Mouse (Mus musculus) stomach, embryonic 14.5 days (tissue): ENCODE data around the gene Prf1. TPM values are rescaled to one million over a fixed set of nuclear protein-coding genes. Genes with fewer than 3 reads are reported as not detected.

Experiments
- ATAC-seq: fragments of 200-750 bp; cut with Nextera tagmentation; 2 replicates; pipeline ENCODE4 v1.8.0; 2017; ENCODE audit warnings: low read depth, moderate TSS enrichment; ENCODE audit not compliant: insufficient number of reproducible peaks, insufficient read depth, low FRiP score
- H3K27ac ChIP-seq: fragments of 300-500 bp; sonication (generic); 2 replicates; pipeline ENCODE4 v1.5.1; 2014; ENCODE audit warnings: mild to moderate bottlenecking, low read length, moderate library complexity, mixed read lengths
- H3K27me3 ChIP-seq: fragments of 300-500 bp; sonication (generic); 2 replicates; pipeline ENCODE4 v1.6.1; 2014; ENCODE audit warnings: low read length, control low read depth, mixed read lengths; ENCODE audit not compliant: control insufficient read depth, insufficient read depth
- H3K36me3 ChIP-seq: fragments of 300-500 bp; sonication (generic); 2 replicates; pipeline ENCODE4 v1.6.1; 2014; ENCODE audit warnings: mild to moderate bottlenecking, control low read depth, low read length, moderate library complexity, mixed read lengths; ENCODE audit not compliant: control insufficient read depth, insufficient read depth
- H3K4me1 ChIP-seq: fragments of 300-500 bp; sonication (generic); 2 replicates; pipeline ENCODE4 v1.6.1; 2014; ENCODE audit warnings: low read length, control low read depth, mixed read lengths; ENCODE audit not compliant: control insufficient read depth, insufficient read depth
- H3K4me2 ChIP-seq: fragments of 300-500 bp; sonication (generic); replicated peaks from 2 replicates; pipeline ENCODE4 v1.6.1; 2014; ENCODE audit warnings: low read depth, low read length, control low read depth
- H3K4me3 ChIP-seq: fragments of 300-500 bp; sonication (generic); 2 replicates; pipeline ENCODE4 v1.5.1; 2014; ENCODE audit warnings: low read depth, low read length, control low read depth
- H3K9ac ChIP-seq: fragments of 300-500 bp; sonication (generic); replicated peaks from 2 replicates; pipeline ENCODE4 v1.6.1; 2014; ENCODE audit warnings: low read depth, mild to moderate bottlenecking, control low read depth, low read length, moderate library complexity, mixed read lengths
- H3K9me3 ChIP-seq: fragments of 300-500 bp; sonication (generic); 2 replicates; pipeline ENCODE4 v1.6.1; 2016; ENCODE audit warnings: low read depth, low read length, control low read depth; ENCODE audit not compliant: control insufficient read depth
- WGBS: fragments of 180-500 bp; shearing (Covaris S2); extraction: QIAGEN DNeasy Blood & Tissue Kit; methylation state at CpG from one replicate; pipeline ENCODE4 v1.1.7; 2014; 5-methylcytosine and 5-hydroxymethylcytosine counted together
- polyA plus RNA-seq: library from polyadenylated mRNA; unstranded; fragments of >200 nt; fragmentation: Nextera tagmentation; extraction: Ambion mirVana; gene quantifications from 2 replicates; pipeline ENCODE4 v1.2.1, GENCODE M21; 2014

Gene Prf1
- polyA plus RNA-seq, 1 experiment from 2014 or later = not detected

DNA sequence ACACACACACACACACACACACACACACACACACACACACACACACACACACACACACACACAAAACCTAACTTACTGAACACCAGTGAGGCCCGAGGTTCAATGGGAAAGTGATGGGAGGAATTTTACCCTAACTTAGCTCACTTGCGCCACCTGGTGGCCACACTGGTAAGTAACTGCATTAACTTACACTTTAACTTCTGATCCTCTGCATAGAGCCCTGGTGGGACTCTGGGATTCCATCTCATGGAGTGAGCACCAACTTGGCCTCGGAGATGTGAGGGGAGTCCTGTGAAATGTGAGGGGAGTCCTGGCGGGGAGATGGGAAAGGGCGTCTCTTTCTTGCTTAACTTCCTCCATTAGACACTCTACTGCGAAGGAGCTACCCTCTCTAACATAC is 38.5 kb downstream of the Prf1 start:
- WGBS = 27% methylated on average over 6 of the region's 6 CpGs
- no peaks in the 10 kb centered on the region for H3K27me3 ChIP-seq
- no peak overlapping the region for H3K9ac ChIP-seq
- H3K27ac ChIP-seq = no peak overlapping the region
- H3K4me1 ChIP-seq = no peaks in the 10 kb centered on the region
- no peak overlapping the region for H3K4me3 ChIP-seq
- peaks cover 3% of the 10 kb centered on the region; the same call in 1 of the 2 replicates for H3K36me3 ChIP-seq
- H3K9me3 ChIP-seq = no peaks in the 10 kb centered on the region
- no peak overlapping the region for H3K4me2 ChIP-seq
- no peak for ATAC-seq

DNA sequence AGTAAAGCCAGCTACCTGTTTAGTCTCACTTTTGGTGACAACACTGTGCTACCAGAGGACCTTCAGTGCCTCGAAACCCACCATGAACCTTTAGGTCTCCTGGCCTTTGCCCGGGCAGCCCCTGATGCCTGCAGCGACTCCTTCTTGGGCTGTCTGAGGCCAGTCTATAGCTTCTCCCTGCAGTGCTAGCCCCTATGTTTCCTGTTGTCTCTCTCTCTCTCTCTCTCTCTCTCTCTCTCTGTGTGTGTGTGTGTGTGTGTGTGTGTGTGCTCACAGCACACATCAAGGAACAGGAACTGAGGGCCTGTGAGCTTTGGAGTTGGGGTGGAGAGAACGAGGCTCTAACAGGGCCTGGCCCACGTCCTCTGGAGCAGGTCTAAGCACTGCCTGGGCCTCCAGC is 39.0 kb downstream of the Prf1 start:
- peaks cover 3% of the 10 kb centered on the region; the same call in 1 of the 2 replicates for H3K36me3 ChIP-seq
- H3K4me3 ChIP-seq = no peak overlapping the region
- no peak overlapping the region for H3K4me2 ChIP-seq
- ATAC-seq = no peak
- H3K9me3 ChIP-seq = no peaks in the 10 kb centered on the region
- no peaks in the 10 kb centered on the region for H3K27me3 ChIP-seq
- no peak overlapping the region for H3K27ac ChIP-seq
- no peaks in the 10 kb centered on the region for H3K4me1 ChIP-seq
- WGBS = 74% methylated on average over 5 of the region's 5 CpGs
- H3K9ac ChIP-seq = no peak overlapping the region

DNA sequence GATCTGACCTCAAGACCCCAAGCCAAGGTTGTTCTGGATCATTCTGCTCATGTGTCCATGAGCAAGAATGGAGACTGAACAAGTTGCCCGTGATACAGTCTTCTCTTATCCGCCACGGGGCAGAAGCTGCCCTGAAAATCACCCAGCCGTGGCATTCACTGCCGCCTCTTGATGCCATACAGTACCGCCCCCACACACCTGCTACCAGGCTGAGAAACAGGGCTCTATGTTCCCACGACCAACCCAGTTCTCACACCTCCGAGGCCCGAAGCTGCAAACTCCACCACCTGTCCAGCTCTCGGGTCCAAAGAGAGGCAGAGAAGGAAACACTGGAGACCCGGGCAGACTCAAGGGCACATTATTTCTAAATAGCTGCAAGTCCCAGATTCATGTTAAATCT is 40.0 kb downstream of the Prf1 start:
- WGBS = 89% methylated on average over 11 of the region's 11 CpGs
- no peak for ATAC-seq
- Histone ChIP-seq H3K4me2 (no peak overlapping the region), H3K4me1 (no peaks in the 10 kb centered on the region), H3K27ac (no peak overlapping the region), H3K36me3 (peaks cover 6% of the 10 kb centered on the region; the same call in 1 of the 2 replicates), H3K9me3 (no peaks in the 10 kb centered on the region), H3K9ac (no peak overlapping the region), H3K4me3 (no peak overlapping the region), H3K27me3 (no peaks in the 10 kb centered on the region)

DNA sequence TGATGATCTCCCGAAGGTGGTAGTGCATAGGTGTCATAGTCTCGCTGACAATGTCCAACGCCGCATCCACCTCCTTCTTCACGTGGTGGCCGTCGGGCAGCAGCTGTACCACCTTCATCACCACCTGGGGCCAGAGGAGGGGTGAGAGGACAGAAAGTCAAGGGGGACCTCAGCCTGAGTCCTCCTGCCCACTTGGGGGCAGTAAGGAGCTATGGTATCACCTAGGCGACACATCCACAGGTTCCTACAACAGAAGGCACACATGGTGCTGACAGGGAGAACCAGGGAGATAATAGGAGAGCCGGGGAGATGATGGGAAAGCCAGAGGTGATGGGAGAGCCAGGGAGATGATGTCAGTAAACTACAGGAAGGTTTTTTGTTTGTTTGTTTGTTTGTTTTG is 41.6 kb downstream of the Prf1 start:
- Histone ChIP-seq H3K27ac (no peak overlapping the region), H3K9ac (no peak overlapping the region), H3K4me1 (no peaks in the 10 kb centered on the region), H3K4me2 (no peak overlapping the region), H3K4me3 (no peak overlapping the region), H3K36me3 (peaks cover 5% of the 10 kb centered on the region; the same call in 1 of the 2 replicates), H3K27me3 (no peaks in the 10 kb centered on the region), H3K9me3 (no peaks in the 10 kb centered on the region)
- 88% methylated on average over 9 of the region's 9 CpGs for WGBS
- ATAC-seq = no peak

DNA sequence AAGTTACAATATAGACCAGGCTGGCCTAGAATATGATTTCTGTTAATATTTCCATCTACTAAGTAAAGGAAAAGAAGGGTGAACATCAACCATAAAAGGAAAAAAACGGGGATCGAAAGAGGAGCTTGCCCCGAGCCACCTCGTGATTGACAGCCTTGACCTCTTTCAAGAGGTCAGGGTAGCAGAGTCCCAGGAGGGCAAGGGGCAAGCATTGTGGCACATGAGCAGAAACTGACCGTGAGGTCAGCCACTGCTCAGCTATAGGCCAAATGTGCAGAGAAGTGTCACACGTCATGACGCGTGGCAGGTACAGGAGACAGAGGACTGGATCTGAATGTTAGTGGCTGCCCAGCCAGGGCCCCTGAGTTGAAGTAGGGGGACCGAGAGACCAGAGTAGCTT is 42.6 kb downstream of the Prf1 start:
- 70% methylated on average over 9 of the region's 9 CpGs for WGBS
- Histone ChIP-seq H3K9ac (no peak overlapping the region), H3K4me2 (no peak overlapping the region), H3K4me1 (no peaks in the 10 kb centered on the region), H3K9me3 (no peaks in the 10 kb centered on the region), H3K27ac (no peak overlapping the region), H3K27me3 (no peaks in the 10 kb centered on the region), H3K4me3 (no peak overlapping the region), H3K36me3 (peaks cover 4% of the 10 kb centered on the region; the same call in 1 of the 2 replicates)
- ATAC-seq = no peak

- Histone ChIP-seq H3K4me2 (no peak overlapping the region), H3K9ac (no peak overlapping the region), H3K4me3 (no peak overlapping the region), H3K9me3 (no peaks in the 10 kb centered on the region), H3K4me1 (no peaks in the 10 kb centered on the region), H3K27me3 (no peaks in the 10 kb centered on the region), H3K36me3 (peaks cover 4% of the 10 kb centered on the region; the same call in 1 of the 2 replicates), H3K27ac (no peak overlapping the region)
- no peak for ATAC-seq
- 95% methylated on average over 5 of the region's 5 CpGs for WGBS
These were observed 43.4 kb downstream of the Prf1 start for GRCm38 (mm10) chr10:61341045-61341444.

DNA sequence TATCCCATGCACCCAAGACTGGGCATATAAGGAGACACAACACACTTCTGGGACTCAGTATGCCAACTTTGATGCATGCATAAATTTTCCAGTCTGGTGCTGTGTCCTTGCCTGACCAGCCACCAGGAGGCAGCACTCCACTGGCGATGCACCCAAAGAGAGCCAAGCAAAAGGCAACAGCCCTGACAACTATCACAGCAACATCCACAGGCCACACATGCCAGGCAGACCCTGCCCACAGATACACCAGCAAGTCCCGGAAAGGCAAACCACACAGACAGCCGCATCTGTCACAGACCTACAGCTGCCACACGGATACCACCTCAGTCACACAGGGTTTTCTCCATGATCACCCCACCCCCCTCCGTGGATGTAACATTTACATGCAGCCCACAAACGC is 43.9 kb downstream of the Prf1 start:
- no peak for ATAC-seq

GRCm38 (mm10) chr10:61342750-61343149 is 45.1 kb downstream of the Prf1 start:
- Histone ChIP-seq H3K4me2 (no peak overlapping the region), H3K27me3 (no peaks in the 10 kb centered on the region), H3K4me3 (no peak overlapping the region), H3K9me3 (no peaks in the 10 kb centered on the region), H3K4me1 (no peaks in the 10 kb centered on the region), H3K36me3 (peaks cover 4% of the 10 kb centered on the region; the same call in 1 of the 2 replicates), H3K9ac (no peak overlapping the region), H3K27ac (no peak overlapping the region)
- WGBS = 88% methylated on average over 13 of the region's 13 CpGs
- no peak for ATAC-seq

More for the DNA sequence above, 43.9 kb downstream of the Prf1 start:
- H3K9me3 ChIP-seq = no peaks in the 10 kb centered on the region
- H3K4me2 ChIP-seq = no peak overlapping the region
- H3K4me1 ChIP-seq = no peaks in the 10 kb centered on the region
- no peak overlapping the region for H3K27ac ChIP-seq
- peaks cover 4% of the 10 kb centered on the region; the same call in 1 of the 2 replicates for H3K36me3 ChIP-seq
- H3K4me3 ChIP-seq = no peak overlapping the region
- 68% methylated on average over 6 of the region's 6 CpGs for WGBS
- no peak overlapping the region for H3K9ac ChIP-seq
- no peaks in the 10 kb centered on the region for H3K27me3 ChIP-seq

DNA sequence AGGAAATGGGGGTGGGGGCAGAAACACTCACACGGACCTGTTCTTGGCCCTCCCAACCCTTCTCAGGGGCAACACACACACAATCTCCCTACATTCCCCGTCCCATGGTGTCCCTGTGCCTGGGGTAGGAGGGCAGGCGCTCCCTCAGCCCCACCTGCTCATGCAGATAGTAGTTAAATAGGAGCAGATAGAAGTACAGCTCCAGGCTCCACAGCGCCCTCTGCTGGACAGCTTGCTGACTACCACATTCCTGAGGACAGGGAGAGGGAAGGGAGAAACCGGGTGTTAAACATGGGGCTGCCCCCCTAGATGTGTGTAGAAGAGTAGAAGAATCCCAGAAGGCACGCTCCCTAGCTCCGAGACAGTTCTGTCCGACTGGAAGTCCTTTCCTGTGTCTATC is 46.3 kb downstream of the Prf1 start:
- Histone ChIP-seq H3K27ac (no peak overlapping the region), H3K4me2 (no peak overlapping the region), H3K4me3 (no peak overlapping the region), H3K9me3 (no peaks in the 10 kb centered on the region), H3K9ac (no peak overlapping the region), H3K27me3 (no peaks in the 10 kb centered on the region), H3K4me1 (no peaks in the 10 kb centered on the region), H3K36me3 (peaks cover 7% of the 10 kb centered on the region; the same call in 1 of the 2 replicates)
- WGBS = 61% methylated on average over 8 of the region's 8 CpGs
- ATAC-seq = no peak
